Mouse (Mus musculus): ENCODE results near the gene Gm20388. TPM values are rescaled to one million over a fixed set of nuclear protein-coding genes. Genes with fewer than 3 reads are reported as not detected.

Gene Gm20388
- total RNA-seq, 1 experiment = 27.0 TPM

DNA sequence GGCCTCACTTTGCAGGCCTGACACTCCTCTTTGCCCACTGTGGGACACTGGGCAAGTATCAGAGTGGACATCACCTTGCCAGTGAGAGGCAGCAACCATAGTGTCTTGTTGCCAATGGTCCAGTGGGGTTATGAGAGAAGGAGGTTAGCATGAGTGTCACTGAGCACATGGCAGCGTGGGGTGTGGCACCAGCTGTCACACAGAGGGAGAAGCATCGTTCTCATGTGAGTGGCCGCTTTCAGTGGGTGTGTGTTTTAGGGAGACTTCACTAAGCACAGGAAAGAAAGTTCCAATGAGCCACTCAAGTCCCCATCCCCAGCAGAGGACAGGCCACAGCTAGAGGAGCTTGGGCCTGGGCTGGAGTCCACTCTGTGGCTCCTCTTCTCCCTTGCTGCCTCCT is 144.2 kb downstream of the Gm20388 start:
- in situ Hi-C loops (cut with MboI; ENCODE audit: low sequenced_read_pairs in 2 of 2, unreplicated experiment in 2 of 2) = no loop called here

DNA sequence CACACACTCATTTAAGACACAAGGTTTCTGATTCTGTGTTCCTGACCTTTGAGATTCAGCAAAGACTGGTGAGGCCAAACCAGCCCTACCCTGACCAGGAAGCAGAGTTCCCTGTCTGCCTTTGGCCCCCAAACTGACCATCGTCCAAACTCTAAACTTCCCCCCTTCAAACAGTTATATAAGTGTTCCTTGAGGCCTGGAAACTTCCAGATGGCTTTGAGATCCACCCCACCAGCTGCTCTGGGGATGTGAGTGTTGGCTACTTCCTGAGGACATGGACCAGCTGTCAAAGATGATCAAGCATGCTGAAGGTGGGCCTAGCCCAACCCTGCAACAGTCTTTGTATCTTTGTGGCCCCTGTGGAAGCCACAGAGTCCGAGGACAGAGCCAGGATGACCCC is 146.4 kb downstream of the Gm20388 start:
- no peak for TF ChIP-seq ZC3H11A (IDR thresholded peaks at IDR 0.05; ENCODE audit: borderline replicate concordance, low read depth, low read length)
- no peak for TF ChIP-seq CHD2 (IDR thresholded peaks at IDR 0.05; ENCODE audit: low read depth, low read length)
- TF ChIP-seq HCFC1 (IDR thresholded peaks at IDR 0.05; ENCODE audit: borderline replicate concordance, insufficient read depth, low read length) = no peak
- no peak for TF ChIP-seq ZNF384 (IDR thresholded peaks at IDR 0.05; ENCODE audit: low read depth, low read length)
- TF ChIP-seq MAFK (IDR thresholded peaks at IDR 0.05; ENCODE audit: insufficient read depth, low read depth, low read length) = no peak
- H3K36me3 ChIP-seq (ENCODE audit: control insufficient read depth, insufficient read depth, low read length, poor library complexity, severe bottlenecking) = no peaks in the 10 kb centered on the region
- in situ Hi-C loops (cut with MboI; ENCODE audit: low sequenced_read_pairs in 2 of 2, unreplicated experiment in 2 of 2) = no loop called here
- no peaks in the 10 kb centered on the region for H3K9me3 ChIP-seq (ENCODE audit: control insufficient read depth, insufficient read depth, low read depth, low read length)
- no peaks in the 10 kb centered on the region for H3K4me1 ChIP-seq (ENCODE audit: control insufficient read depth in 2 of 2, insufficient read depth in 2 of 2, low read length in 2 of 2, poor library complexity in 1 of 2)
- no peak for DNase-seq (ENCODE audit: low read depth, low spot score)
- no peak overlapping the region for H3K9ac ChIP-seq (ENCODE audit: insufficient read depth, low read depth, low read length, poor library complexity, severe bottlenecking)
- H3K27ac ChIP-seq (ENCODE audit: insufficient read depth, low read depth, low read length, poor library complexity, severe bottlenecking) = no peak overlapping the region
- no peak overlapping the region for H3K4me3 ChIP-seq (ENCODE audit: insufficient read depth in 1 of 2, low read depth in 1 of 2, low read length in 2 of 2, poor library complexity in 1 of 2, severe bottlenecking in 1 of 2)

More for the DNA sequence above, 144.2 kb downstream of the Gm20388 start:
- Histone ChIP-seq H3K9ac (ENCODE audit: insufficient read depth, low read depth, low read length, poor library complexity, severe bottlenecking) (no peak overlapping the region), H3K4me3 (ENCODE audit: insufficient read depth in 1 of 2, low read depth in 1 of 2, low read length in 2 of 2, poor library complexity in 1 of 2, severe bottlenecking in 1 of 2) (no peak overlapping the region), H3K27ac (ENCODE audit: insufficient read depth, low read depth, low read length, poor library complexity, severe bottlenecking) (no peak overlapping the region; the same call in 1 of the 2 replicates), H3K36me3 (ENCODE audit: control insufficient read depth, insufficient read depth, low read length, poor library complexity, severe bottlenecking) (no peaks in the 10 kb centered on the region), H3K4me1 (ENCODE audit: control insufficient read depth in 2 of 2, insufficient read depth in 2 of 2, low read length in 2 of 2, poor library complexity in 1 of 2) (no peaks in the 10 kb centered on the region), H3K9me3 (ENCODE audit: control insufficient read depth, insufficient read depth, low read depth, low read length) (no peaks in the 10 kb centered on the region)
- no peak for DNase-seq (ENCODE audit: low read depth, low spot score)
- TF ChIP-seq HCFC1 (IDR thresholded peaks at IDR 0.05; ENCODE audit: borderline replicate concordance, insufficient read depth, low read length) (no peak), ZC3H11A (IDR thresholded peaks at IDR 0.05; ENCODE audit: borderline replicate concordance, low read depth, low read length) (no peak), ZNF384 (IDR thresholded peaks at IDR 0.05; ENCODE audit: low read depth, low read length) (no peak), MAFK (IDR thresholded peaks at IDR 0.05; ENCODE audit: insufficient read depth, low read depth, low read length) (no peak), CHD2 (IDR thresholded peaks at IDR 0.05; ENCODE audit: low read depth, low read length) (no peak)

DNA sequence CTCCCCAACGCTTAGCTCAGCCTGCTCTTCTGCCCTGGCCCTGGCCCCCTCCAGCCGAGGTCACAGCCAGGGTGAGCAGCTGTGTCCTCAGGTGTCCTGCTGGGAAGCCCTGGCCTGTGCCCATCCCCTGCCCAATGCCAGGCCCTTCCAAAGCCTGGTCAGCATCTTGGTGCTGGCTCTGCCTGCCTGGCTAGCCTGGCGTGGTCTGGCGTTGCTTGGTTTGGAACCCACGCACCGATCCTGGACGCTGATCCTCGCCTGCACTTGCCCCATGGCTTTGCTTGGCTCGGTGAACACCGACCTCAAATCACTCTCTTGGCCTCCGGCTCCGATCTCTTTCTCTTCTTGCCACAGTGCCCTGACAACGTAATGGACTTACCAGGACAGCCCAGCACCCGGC is 152.1 kb downstream of the Gm20388 start:
- Histone ChIP-seq H3K4me1 (ENCODE audit: control insufficient read depth in 2 of 2, insufficient read depth in 2 of 2, low read length in 2 of 2, poor library complexity in 1 of 2) (no peaks in the 10 kb centered on the region), H3K4me3 (ENCODE audit: insufficient read depth in 1 of 2, low read depth in 1 of 2, low read length in 2 of 2, poor library complexity in 1 of 2, severe bottlenecking in 1 of 2) (no peak overlapping the region), H3K9ac (ENCODE audit: insufficient read depth, low read depth, low read length, poor library complexity, severe bottlenecking) (no peak overlapping the region), H3K36me3 (ENCODE audit: control insufficient read depth, insufficient read depth, low read length, poor library complexity, severe bottlenecking) (no peaks in the 10 kb centered on the region), H3K27ac (ENCODE audit: insufficient read depth, low read depth, low read length, poor library complexity, severe bottlenecking) (no peak overlapping the region), H3K9me3 (ENCODE audit: control insufficient read depth, insufficient read depth, low read depth, low read length) (no peaks in the 10 kb centered on the region)
- no peak for DNase-seq (ENCODE audit: low read depth, low spot score)
- TF ChIP-seq CHD2 (IDR thresholded peaks at IDR 0.05; ENCODE audit: low read depth, low read length) (no peak), ZC3H11A (IDR thresholded peaks at IDR 0.05; ENCODE audit: borderline replicate concordance, low read depth, low read length) (no peak), MAFK (IDR thresholded peaks at IDR 0.05; ENCODE audit: insufficient read depth, low read depth, low read length) (no peak), HCFC1 (IDR thresholded peaks at IDR 0.05; ENCODE audit: borderline replicate concordance, insufficient read depth, low read length) (no peak), ZNF384 (IDR thresholded peaks at IDR 0.05; ENCODE audit: low read depth, low read length) (no peak)
- in situ Hi-C loops (cut with MboI; ENCODE audit: low sequenced_read_pairs in 2 of 2, unreplicated experiment in 2 of 2) = no loop called here

DNA sequence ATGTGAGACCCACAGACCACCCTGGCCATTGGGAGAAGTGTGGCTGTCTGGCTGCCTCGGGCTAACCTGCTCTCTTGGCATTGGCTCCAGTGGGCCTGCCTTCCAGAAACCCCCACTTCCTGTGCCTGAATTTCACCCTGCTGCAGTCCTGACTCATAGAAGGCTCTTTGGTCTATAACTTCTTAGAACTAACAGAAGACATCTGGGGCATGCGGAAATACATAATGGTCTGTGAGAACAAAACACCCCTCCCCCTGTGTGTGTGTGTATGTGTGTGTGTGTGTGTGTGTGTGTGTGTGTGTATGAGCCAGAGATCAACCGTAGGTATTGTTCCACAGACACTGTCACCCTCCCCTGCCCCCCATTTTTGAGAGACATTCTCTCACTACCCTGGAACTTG is 152.7 kb downstream of the Gm20388 start:
- no peak for DNase-seq (ENCODE audit: low read depth, low spot score)
- H3K27ac ChIP-seq (ENCODE audit: insufficient read depth, low read depth, low read length, poor library complexity, severe bottlenecking) = no peak overlapping the region
- in situ Hi-C loops (cut with MboI; ENCODE audit: low sequenced_read_pairs in 2 of 2, unreplicated experiment in 2 of 2) = no loop called here

DNA sequence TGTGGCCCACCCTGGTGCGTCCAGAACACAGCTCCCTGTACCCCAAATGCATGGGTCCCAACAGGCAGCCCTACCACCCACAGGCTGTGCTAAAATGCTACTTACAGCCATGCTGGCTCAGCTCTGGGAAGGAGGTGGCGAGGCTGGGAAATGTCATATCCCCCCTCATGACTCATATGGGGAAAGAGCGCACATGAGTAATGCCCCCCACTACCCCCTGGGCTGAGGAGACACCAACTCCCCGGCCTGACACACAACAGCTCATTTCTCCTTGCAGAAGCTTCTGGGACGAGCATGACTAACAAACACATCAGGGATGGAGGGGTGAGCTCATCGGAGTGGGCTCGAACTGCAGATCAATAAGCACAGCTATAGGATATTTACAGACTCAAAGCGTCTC is 155.0 kb downstream of the Gm20388 start:
- no peak for TF ChIP-seq ZC3H11A (IDR thresholded peaks at IDR 0.05; ENCODE audit: borderline replicate concordance, low read depth, low read length)
- no peak for TF ChIP-seq MAFK (IDR thresholded peaks at IDR 0.05; ENCODE audit: insufficient read depth, low read depth, low read length)
- TF ChIP-seq ZNF384 (IDR thresholded peaks at IDR 0.05; ENCODE audit: low read depth, low read length) = no peak
- no peak for TF ChIP-seq CHD2 (IDR thresholded peaks at IDR 0.05; ENCODE audit: low read depth, low read length)
- no peak for TF ChIP-seq HCFC1 (IDR thresholded peaks at IDR 0.05; ENCODE audit: borderline replicate concordance, insufficient read depth, low read length)
- in situ Hi-C loops (cut with MboI; ENCODE audit: low sequenced_read_pairs in 2 of 2, unreplicated experiment in 2 of 2) = no loop called here
- Histone ChIP-seq H3K36me3 (ENCODE audit: control insufficient read depth, insufficient read depth, low read length, poor library complexity, severe bottlenecking) (no peaks in the 10 kb centered on the region), H3K4me1 (ENCODE audit: control insufficient read depth in 2 of 2, insufficient read depth in 2 of 2, low read length in 2 of 2, poor library complexity in 1 of 2) (no peaks in the 10 kb centered on the region), H3K27ac (ENCODE audit: insufficient read depth, low read depth, low read length, poor library complexity, severe bottlenecking) (no peak overlapping the region), H3K9me3 (ENCODE audit: control insufficient read depth, insufficient read depth, low read depth, low read length) (no peaks in the 10 kb centered on the region), H3K9ac (ENCODE audit: insufficient read depth, low read depth, low read length, poor library complexity, severe bottlenecking) (no peak overlapping the region), H3K4me3 (ENCODE audit: insufficient read depth in 1 of 2, low read depth in 1 of 2, low read length in 2 of 2, poor library complexity in 1 of 2, severe bottlenecking in 1 of 2) (no peak overlapping the region)
- no peak for DNase-seq (ENCODE audit: low read depth, low spot score)

More for the DNA sequence above, 152.7 kb downstream of the Gm20388 start:
- TF ChIP-seq CHD2 (IDR thresholded peaks at IDR 0.05; ENCODE audit: low read depth, low read length) (no peak), MAFK (IDR thresholded peaks at IDR 0.05; ENCODE audit: insufficient read depth, low read depth, low read length) (no peak), ZC3H11A (IDR thresholded peaks at IDR 0.05; ENCODE audit: borderline replicate concordance, low read depth, low read length) (no peak), HCFC1 (IDR thresholded peaks at IDR 0.05; ENCODE audit: borderline replicate concordance, insufficient read depth, low read length) (no peak), ZNF384 (IDR thresholded peaks at IDR 0.05; ENCODE audit: low read depth, low read length) (no peak)
- Histone ChIP-seq H3K4me1 (ENCODE audit: control insufficient read depth in 2 of 2, insufficient read depth in 2 of 2, low read length in 2 of 2, poor library complexity in 1 of 2) (no peaks in the 10 kb centered on the region), H3K36me3 (ENCODE audit: control insufficient read depth, insufficient read depth, low read length, poor library complexity, severe bottlenecking) (no peaks in the 10 kb centered on the region), H3K4me3 (ENCODE audit: insufficient read depth in 1 of 2, low read depth in 1 of 2, low read length in 2 of 2, poor library complexity in 1 of 2, severe bottlenecking in 1 of 2) (no peak overlapping the region), H3K9ac (ENCODE audit: insufficient read depth, low read depth, low read length, poor library complexity, severe bottlenecking) (no peak overlapping the region), H3K9me3 (ENCODE audit: control insufficient read depth, insufficient read depth, low read depth, low read length) (no peaks in the 10 kb centered on the region)
